Mouse (Mus musculus) bone marrow, adult 2 months (tissue): ENCODE data around the gene Tm7sf3.

ENCODE experiments used
- CTCF ChIP-seq: fragments of 200-500 bp; IDR thresholded peaks from 2 replicates; pipeline ENCODE4 v1.5.1; 2011; ENCODE audit warnings: low read length, control low read depth; ENCODE audit not compliant: control insufficient read depth, insufficient read depth
- POLR2A ChIP-seq: fragments of 200-500 bp; IDR thresholded peaks from 2 replicates; pipeline ENCODE4 v1.6.1; 2011; ENCODE audit warnings: low read depth, mild to moderate bottlenecking, control low read depth, low read length, borderline replicate concordance; ENCODE audit not compliant: control insufficient read depth

DNA sequence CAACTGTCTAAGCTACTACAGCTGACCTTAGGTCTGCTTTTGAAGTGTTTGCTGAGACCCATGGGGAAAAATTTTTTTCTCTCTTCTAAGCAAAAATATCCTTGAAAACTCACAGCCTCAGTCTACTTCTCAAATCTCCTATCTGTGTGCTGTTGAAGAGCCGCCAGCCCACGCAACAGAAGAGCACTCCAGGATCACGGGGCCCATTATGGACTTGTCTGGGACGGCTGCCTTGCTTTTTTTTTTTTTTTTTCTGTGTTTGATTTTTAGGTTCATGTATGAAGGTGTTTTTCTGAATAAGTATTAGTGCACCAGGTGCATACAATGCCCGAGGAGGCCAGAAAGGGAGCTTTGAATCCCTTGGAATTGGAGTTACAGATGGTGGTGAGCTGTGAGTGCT, 6.1 kb downstream of the Tm7sf3 start:
- TF ChIP-seq CTCF (no peak), POLR2A (no peak)
